In the genomic region with DNA sequence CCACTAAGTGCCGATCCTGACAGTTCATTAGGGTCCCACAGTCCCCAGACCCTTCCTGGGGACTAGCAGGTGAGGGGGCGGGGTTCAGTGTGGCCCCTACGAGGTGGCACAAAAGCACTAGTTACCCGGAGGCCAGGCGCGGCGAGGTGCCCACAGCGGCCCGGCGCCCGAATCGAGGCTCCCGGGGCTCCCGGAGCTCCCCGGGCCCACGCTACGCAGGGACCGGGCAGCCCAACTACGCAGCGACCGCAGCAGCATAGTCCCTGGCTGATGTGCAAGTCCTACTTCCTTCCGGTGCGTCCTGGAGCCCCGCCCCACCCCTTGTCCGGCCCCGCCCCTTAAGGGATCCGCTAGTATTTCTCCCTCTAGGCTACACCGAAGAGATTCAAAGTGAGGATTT, we compare ENCODE assay signal across 8 mouse cellular contexts. TPM values are rescaled to one million over a fixed set of nuclear protein-coding genes. Genes with fewer than 3 reads are reported as not detected.
A peak's percentile ranks its signal among the peaks of the same experiment; 100 is the strongest.
DNase-seq lines count a peak whose midpoint lies in the region; ATAC-seq and TF ChIP-seq lines count a peak whose summit lies in the region.

A gene (minus strand): TSS at position 283 of the 400 bp plus-strand sequence.

- peak; percentile 70 for ATAC-seq in activated CD4-positive, CD25-positive, alpha-beta regulatory T cell, adult 4 months
- peak; percentile 66 for ATAC-seq in common myeloid progenitor, adult 5-6 weeks (replicated peaks; ENCODE audit: low read depth, poor library complexity, severe bottlenecking)
- peak; percentile 93 for ATAC-seq in hindbrain, embryonic 16.5 days

- no peaks in the 10 kb centered on the region for H3K9me3 ChIP-seq in hindbrain, embryonic 16.5 days (ENCODE audit: control insufficient read depth, low read length)

- H3K79me2 ChIP-seq in macrophage (ENCODE audit: inconsistent target), result peaks cover 47% of the 10 kb centered on the region

- peaks cover 7% of the 10 kb centered on the region; the same call in 1 of the 2 replicates for H3K36me3 ChIP-seq in hindbrain, embryonic 16.5 days (ENCODE audit: control insufficient read depth, insufficient read depth, low read length)
- H3K36me3 ChIP-seq in macrophage (ENCODE audit: inconsistent target), result peaks cover 21% of the 10 kb centered on the region; the same call in 1 of the 2 replicates

- TF ChIP-seq CTCF in gastrocnemius, adult 2 months (IDR thresholded peaks at IDR 0.05), result no peak
- TF ChIP-seq CTCF in left cerebral cortex, adult 2 months (IDR thresholded peaks at IDR 0.05), result no peak

- intact Hi-C loops in gastrocnemius, adult 2 months (cut with DNase I), result loop anchor here (10.0 kb wide), 1 partner anchor 317 kb away; no protein-coding TSS in a partner anchor
- intact Hi-C loops in left cerebral cortex, adult 2 months (cut with DNase I), result no loop called here

- WGBS in hindbrain, embryonic 16.5 days, result 0% methylated on average over 28 of the region's 28 CpGs
- under 1% methylated on average over 26 of the region's 28 CpGs for WGBS in macrophage (ENCODE audit: missing documents)

- peak; percentile 87 for DNase-seq in gastrocnemius, adult 2 months
- DNase-seq in left cerebral cortex, adult 2 months (ENCODE audit: extremely low spot score in 1 of 2, low spot score in 2 of 2), result peak; percentile 72 to 73
- DNase-seq in retina, postnatal 7 days (ENCODE audit: low read depth, low spot score), result peak; percentile 61
- peak; percentile 56 to 60 for DNase-seq in urinary bladder, adult 18-20 months (ENCODE audit: low spot score in 2 of 2)

- peak within 1 kb of the TSS; percentile 98 for H3K4me3 ChIP-seq in gastrocnemius, adult 2 months
- H3K4me3 ChIP-seq in hindbrain, embryonic 16.5 days (ENCODE audit: low read length), result peak within 1 kb of the TSS; percentile 100
- H3K4me3 ChIP-seq in left cerebral cortex, adult 2 months, result peak within 1 kb of the TSS; percentile 88
- H3K4me3 ChIP-seq in macrophage (ENCODE audit: inconsistent target), result peak within 1 kb of the TSS; percentile 91

- peak within 1 kb of the TSS; percentile 93 for H3K27ac ChIP-seq in gastrocnemius, adult 2 months
- H3K27ac ChIP-seq in hindbrain, embryonic 16.5 days (ENCODE audit: low read depth, low read length), result peak within 1 kb of the TSS; percentile 63
- peak within 1 kb of the TSS; percentile 89 for H3K27ac ChIP-seq in left cerebral cortex, adult 2 months
- peak within 1 kb of the TSS; percentile 95 for H3K27ac ChIP-seq in macrophage

- H3K4me1 ChIP-seq in hindbrain, embryonic 16.5 days (ENCODE audit: control insufficient read depth, insufficient read depth, low read depth, low read length), result peaks cover 18% of the 10 kb centered on the region

- no peaks in the 10 kb centered on the region for H3K27me3 ChIP-seq in hindbrain, embryonic 16.5 days (replicated peaks; ENCODE audit: control insufficient read depth, insufficient read depth, low read length)

- peak within 1 kb of the TSS; percentile 92 for H3K9ac ChIP-seq in hindbrain, embryonic 16.5 days (ENCODE audit: low read depth, low read length)

- H3K4me2 ChIP-seq in hindbrain, embryonic 16.5 days (ENCODE audit: low read length), result peak within 1 kb of the TSS; percentile 92

RNA-seq across cellular contexts. Expression of the gene that starts here (rescaled TPM):
- polyA plus RNA-seq in activated CD4-positive, CD25-positive, alpha-beta regulatory T cell, adult 4 months (2017; shearing (Covaris generic)), result 10 to 100 TPM; 39.5 to 41.6 TPM
- 5.8 and 13.9 TPM in 2 replicates for total RNA-seq in common myeloid progenitor, adult 5-6 weeks (2017)
- total RNA-seq in gastrocnemius, adult 2 months (2021), result 1 to 10 TPM; 2.7 to 3.6 TPM
- 49.0 and 50.3 TPM in 2 replicates for polyA plus RNA-seq in hindbrain, embryonic 16.5 days (2015; fragmentation: Nextera tagmentation; extraction: Ambion mirVana)
- 10 to 100 TPM; 40.3 to 41.6 TPM for total RNA-seq in left cerebral cortex, adult 2 months (2021)
- total RNA-seq in macrophage (2018; cell fraction: chromatin; rRNA removed), result 100 to 1,000 TPM in 14 of 26 experiments, 10 to 100 TPM in 12; 24.7 to 267 (median 117) TPM
- 10 to 100 TPM; 32.5 to 79.3 (median 54.9) TPM for total RNA-seq in macrophage (2018; cell fraction: cytosol; rRNA removed)
- total RNA-seq in macrophage (2018; cell fraction: nucleus; rRNA removed), result 100 to 1,000 TPM in 6 of 26 experiments, 10 to 100 TPM in 20; 22.0 to 164 (median 80.2) TPM
- polyA plus RNA-seq in macrophage (2018), result 50.8 to 58.2 TPM (median 53.7 TPM) in 3 replicates

Comparison
In these comparisons a context has a peak if more than half of its experiments do, and no peak if none do; other contexts are left out.
1. Peak in every context shown above with its lines: DNase-seq, ATAC-seq, H3K4me3 ChIP-seq and H3K27ac ChIP-seq.